Mouse (Mus musculus): ENCODE data around the gene Snx27. TPM values are rescaled to one million over a fixed set of nuclear protein-coding genes. Genes with fewer than 3 reads are reported as not detected.

The Snx27 gene
- polyA plus RNA-seq, 1 experiment from 2014 or later, result 38.7 TPM

DNA sequence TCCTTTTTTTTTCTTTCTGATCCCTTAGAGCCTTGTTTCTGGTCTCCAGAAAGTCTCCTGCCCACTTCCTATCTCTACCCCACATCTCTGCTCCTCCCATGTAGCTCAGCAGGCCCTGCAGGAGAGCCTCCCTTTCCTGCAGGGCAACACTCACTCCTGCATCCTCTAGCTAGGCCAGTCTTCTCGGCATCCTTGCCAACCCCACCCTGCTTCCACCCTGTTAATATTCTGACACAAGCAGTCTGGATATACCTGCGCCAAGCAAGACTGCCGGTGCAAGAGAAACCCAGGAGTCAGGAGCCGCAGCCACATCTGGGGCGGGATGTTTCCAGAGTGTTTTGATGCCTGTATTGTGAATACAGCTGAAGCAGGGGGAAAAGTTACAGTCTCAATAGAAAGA, 29.3 kb upstream of the Snx27 start:
- Histone ChIP-seq H3K4me3 (ENCODE audit: low read length) (no peak overlapping the region), H3K9ac (ENCODE audit: low read depth, low read length) (no peak overlapping the region), H3K9me3 (ENCODE audit: control insufficient read depth, low read length) (no peaks in the 10 kb centered on the region), H3K4me1 (ENCODE audit: control insufficient read depth, insufficient read depth, low read length) (no peaks in the 10 kb centered on the region), H3K27me3 (ENCODE audit: control insufficient read depth, insufficient read depth, low read length) (no peaks in the 10 kb centered on the region), H3K36me3 (ENCODE audit: control insufficient read depth, insufficient read depth, low read length) (no peaks in the 10 kb centered on the region), H3K27ac (ENCODE audit: low read depth, low read length) (no peak overlapping the region), H3K4me2 (replicated peaks; ENCODE audit: low read depth, low read length) (no peak overlapping the region)
- 77% methylated on average over 5 of the region's 5 CpGs for WGBS
- no peak for ATAC-seq (ENCODE audit: low FRiP score, low TSS enrichment)

DNA sequence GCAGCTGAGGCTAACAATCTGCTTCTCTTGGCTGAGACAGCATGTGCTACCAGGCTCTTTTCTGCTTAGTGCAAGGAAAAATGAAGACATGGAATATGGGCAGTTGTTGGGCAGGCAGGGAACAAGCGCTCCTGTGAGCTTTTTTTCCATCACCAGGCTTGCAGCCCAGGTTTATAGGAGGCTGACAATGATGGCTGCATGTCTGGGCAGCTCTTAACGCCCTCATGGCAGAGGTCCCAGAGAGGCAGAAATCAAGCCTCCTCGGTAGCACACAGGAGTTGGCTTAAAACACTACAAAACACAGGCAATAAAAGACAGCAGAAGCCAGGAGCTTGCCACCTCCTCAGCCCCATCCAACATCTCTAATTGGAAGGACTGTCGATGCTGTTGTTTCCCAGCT, 28.8 kb upstream of the Snx27 start:
- no peak overlapping the region for H3K4me2 ChIP-seq (replicated peaks; ENCODE audit: low read depth, low read length)
- H3K36me3 ChIP-seq (ENCODE audit: control insufficient read depth, insufficient read depth, low read length), result no peaks in the 10 kb centered on the region
- no peak overlapping the region for H3K4me3 ChIP-seq (ENCODE audit: low read length)
- no peak overlapping the region for H3K9ac ChIP-seq (ENCODE audit: low read depth, low read length)
- H3K4me1 ChIP-seq (ENCODE audit: control insufficient read depth, insufficient read depth, low read length), result no peaks in the 10 kb centered on the region
- no peak overlapping the region for H3K27ac ChIP-seq (ENCODE audit: low read depth, low read length)
- no peaks in the 10 kb centered on the region for H3K27me3 ChIP-seq (ENCODE audit: control insufficient read depth, insufficient read depth, low read length)
- no peak for ATAC-seq (ENCODE audit: low FRiP score, low TSS enrichment)
- H3K9me3 ChIP-seq (ENCODE audit: control insufficient read depth, low read length), result no peaks in the 10 kb centered on the region
- WGBS, result 38% methylated on average over 4 of the region's 4 CpGs

DNA sequence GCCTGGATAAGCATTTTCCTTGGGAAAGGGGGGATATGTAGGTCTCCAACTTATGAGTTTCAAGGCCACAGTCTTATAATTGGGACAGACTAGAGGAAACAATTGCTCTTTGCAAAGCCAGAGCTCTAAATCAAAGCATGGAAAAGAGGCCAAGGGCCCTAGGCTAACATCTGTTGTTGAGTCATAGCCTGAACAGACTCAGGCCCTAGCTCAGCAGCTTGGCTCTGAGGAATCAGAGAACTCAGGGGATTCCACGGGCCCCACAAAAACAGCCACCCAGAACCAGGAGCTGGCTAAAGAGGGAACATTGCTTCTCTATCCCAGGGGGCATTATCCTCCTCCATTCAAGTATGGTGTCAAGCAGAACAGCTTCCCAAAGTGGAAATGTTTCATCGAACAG, 28.1 kb upstream of the Snx27 start:
- H3K4me2 ChIP-seq (replicated peaks; ENCODE audit: low read depth, low read length), result no peak overlapping the region
- no peaks in the 10 kb centered on the region for H3K36me3 ChIP-seq (ENCODE audit: control insufficient read depth, insufficient read depth, low read length)
- no peak for ATAC-seq (ENCODE audit: low FRiP score, low TSS enrichment)
- no peaks in the 10 kb centered on the region for H3K27me3 ChIP-seq (ENCODE audit: control insufficient read depth, insufficient read depth, low read length)
- no peak overlapping the region for H3K27ac ChIP-seq (ENCODE audit: low read depth, low read length)
- no peak overlapping the region for H3K4me3 ChIP-seq (ENCODE audit: low read length)
- WGBS, result 78% methylated on average over 2 of the region's 2 CpGs
- H3K4me1 ChIP-seq (ENCODE audit: control insufficient read depth, insufficient read depth, low read length), result no peaks in the 10 kb centered on the region
- no peak overlapping the region for H3K9ac ChIP-seq (ENCODE audit: low read depth, low read length)
- H3K9me3 ChIP-seq (ENCODE audit: control insufficient read depth, low read length), result no peaks in the 10 kb centered on the region

DNA sequence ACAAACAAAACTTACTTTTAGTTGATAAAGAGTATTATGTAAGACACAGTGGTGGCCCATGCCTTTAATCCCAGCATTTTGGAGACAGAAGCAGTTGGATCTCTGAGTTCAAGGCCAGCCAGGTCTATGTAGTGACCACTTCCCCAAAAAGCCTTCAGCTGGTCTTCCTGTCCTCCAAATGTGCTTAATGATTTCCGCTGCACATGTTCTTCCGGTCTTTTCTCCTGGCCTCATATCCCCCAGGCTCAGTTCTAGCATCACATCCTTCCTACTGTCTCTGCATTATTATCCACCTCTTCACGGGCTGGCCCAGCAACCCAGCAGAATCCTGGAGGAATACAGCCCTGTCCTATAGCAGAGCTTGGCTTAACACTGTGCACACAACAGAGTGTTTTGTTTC, 27.1 kb upstream of the Snx27 start:
- 87% methylated on average over 3 of the region's 3 CpGs for WGBS
- Histone ChIP-seq H3K4me3 (ENCODE audit: low read length) (no peak overlapping the region), H3K9me3 (ENCODE audit: control insufficient read depth, low read length) (no peaks in the 10 kb centered on the region), H3K27ac (ENCODE audit: low read depth, low read length) (no peak overlapping the region), H3K4me1 (ENCODE audit: control insufficient read depth, insufficient read depth, low read length) (no peaks in the 10 kb centered on the region), H3K36me3 (ENCODE audit: control insufficient read depth, insufficient read depth, low read length) (no peaks in the 10 kb centered on the region), H3K9ac (ENCODE audit: low read depth, low read length) (no peak overlapping the region), H3K4me2 (replicated peaks; ENCODE audit: low read depth, low read length) (no peak overlapping the region), H3K27me3 (ENCODE audit: control insufficient read depth, insufficient read depth, low read length) (no peaks in the 10 kb centered on the region)
- no peak for ATAC-seq (ENCODE audit: low FRiP score, low TSS enrichment)

DNA sequence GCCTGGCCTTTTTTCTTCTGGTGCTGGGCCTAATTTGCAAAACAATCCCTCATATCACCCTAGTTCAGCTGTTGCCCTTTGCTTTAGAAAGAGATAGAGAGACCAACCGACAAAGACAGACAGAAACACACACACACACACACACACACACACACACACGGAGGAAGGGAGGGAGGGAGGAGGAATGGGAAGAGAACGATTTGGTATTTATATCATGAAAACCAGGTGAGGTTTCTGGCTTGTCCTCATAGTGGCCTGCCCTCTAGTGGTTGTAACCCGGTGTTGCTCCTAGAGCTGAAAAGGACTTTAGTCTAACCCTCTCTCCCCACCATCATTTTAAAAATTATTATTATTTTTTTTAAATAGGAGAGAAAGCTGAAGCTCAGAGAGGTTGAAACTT, 19.4 kb upstream of the Snx27 start:
- no peak for ATAC-seq (ENCODE audit: low FRiP score, low TSS enrichment)
- Histone ChIP-seq H3K9me3 (ENCODE audit: control insufficient read depth, low read length) (no peaks in the 10 kb centered on the region), H3K27ac (ENCODE audit: low read depth, low read length) (no peak overlapping the region), H3K9ac (ENCODE audit: low read depth, low read length) (no peak overlapping the region), H3K27me3 (ENCODE audit: control insufficient read depth, insufficient read depth, low read length) (no peaks in the 10 kb centered on the region), H3K36me3 (ENCODE audit: control insufficient read depth, insufficient read depth, low read length) (no peaks in the 10 kb centered on the region), H3K4me2 (replicated peaks; ENCODE audit: low read depth, low read length) (no peak overlapping the region), H3K4me3 (ENCODE audit: low read length) (no peak overlapping the region), H3K4me1 (ENCODE audit: control insufficient read depth, insufficient read depth, low read length) (no peaks in the 10 kb centered on the region)
- WGBS, result 3% methylated on average over 3 of the region's 4 CpGs

DNA sequence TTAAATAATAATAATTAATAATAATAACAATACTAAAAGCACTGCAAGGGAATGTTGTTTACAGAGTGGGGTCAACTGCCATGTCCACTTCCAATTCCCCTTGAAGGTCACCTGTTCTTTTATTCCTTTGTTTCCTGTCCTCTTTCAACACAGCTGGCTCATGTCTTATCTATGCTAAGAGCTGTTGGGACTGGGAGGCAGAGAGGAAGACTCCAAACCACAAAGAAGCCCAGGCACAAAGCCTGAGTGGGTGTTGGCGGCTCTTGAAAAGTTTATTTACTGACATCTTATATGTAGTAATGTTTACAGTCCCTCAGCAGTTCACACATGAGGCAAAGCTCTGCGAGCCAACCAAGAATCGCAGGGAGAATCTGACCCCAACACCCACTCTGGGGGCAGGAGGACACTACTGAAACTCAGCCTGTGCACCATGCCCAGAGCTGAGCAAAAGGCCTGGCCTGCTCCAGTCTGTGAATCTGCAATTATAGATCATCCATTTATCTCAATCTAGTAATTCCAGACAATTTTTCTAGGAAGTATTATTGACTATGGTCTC, 14.8 kb upstream of the Snx27 start:
- H3K4me3 ChIP-seq (ENCODE audit: low read length), result no peak overlapping the region
- H3K27ac ChIP-seq (ENCODE audit: low read depth, low read length), result no peak overlapping the region
- H3K9me3 ChIP-seq (ENCODE audit: control insufficient read depth, low read length), result no peaks in the 10 kb centered on the region; the same call in 1 of the 2 replicates
- no peaks in the 10 kb centered on the region for H3K27me3 ChIP-seq (ENCODE audit: control insufficient read depth, insufficient read depth, low read length)
- H3K4me1 ChIP-seq (ENCODE audit: control insufficient read depth, insufficient read depth, low read length), result no peaks in the 10 kb centered on the region
- no peaks in the 10 kb centered on the region for H3K36me3 ChIP-seq (ENCODE audit: control insufficient read depth, insufficient read depth, low read length)
- no peak for ATAC-seq (ENCODE audit: low FRiP score, low TSS enrichment)
- H3K9ac ChIP-seq (ENCODE audit: low read depth, low read length), result no peak overlapping the region
- 60% methylated on average over 3 of the region's 3 CpGs for WGBS
- H3K4me2 ChIP-seq (replicated peaks; ENCODE audit: low read depth, low read length), result no peak overlapping the region

DNA sequence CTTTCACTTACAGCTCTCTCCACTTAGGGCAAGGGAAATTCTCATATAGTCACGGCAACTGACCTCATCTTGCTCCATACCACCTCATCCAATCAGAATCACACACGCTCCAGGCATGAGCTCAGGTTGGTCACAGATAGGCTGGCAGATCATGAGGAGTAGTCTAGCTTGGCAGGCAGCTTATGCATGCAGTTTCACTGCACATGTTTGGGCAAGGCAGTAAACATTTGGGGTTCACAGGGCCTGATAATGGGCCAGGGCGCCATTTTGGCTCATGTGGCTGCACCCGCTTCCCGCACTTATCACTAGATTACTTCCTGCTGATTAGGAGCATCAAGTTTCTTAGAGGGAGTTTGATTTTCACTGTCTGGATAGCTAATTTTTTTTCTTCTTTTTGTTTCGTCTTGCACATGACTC, 13.4 kb upstream of the Snx27 start:
- ATAC-seq (ENCODE audit: low FRiP score, low TSS enrichment), result no peak
- Histone ChIP-seq H3K9me3 (ENCODE audit: control insufficient read depth, low read length) (no peaks in the 10 kb centered on the region; the same call in 1 of the 2 replicates), H3K27ac (ENCODE audit: low read depth, low read length) (no peak overlapping the region), H3K4me2 (replicated peaks; ENCODE audit: low read depth, low read length) (no peak overlapping the region), H3K36me3 (ENCODE audit: control insufficient read depth, insufficient read depth, low read length) (no peaks in the 10 kb centered on the region), H3K9ac (ENCODE audit: low read depth, low read length) (no peak overlapping the region), H3K4me3 (ENCODE audit: low read length) (no peak overlapping the region), H3K27me3 (ENCODE audit: control insufficient read depth, insufficient read depth, low read length) (no peaks in the 10 kb centered on the region), H3K4me1 (ENCODE audit: control insufficient read depth, insufficient read depth, low read length) (no peaks in the 10 kb centered on the region)
- WGBS, result 88% methylated on average over 6 of the region's 6 CpGs

DNA sequence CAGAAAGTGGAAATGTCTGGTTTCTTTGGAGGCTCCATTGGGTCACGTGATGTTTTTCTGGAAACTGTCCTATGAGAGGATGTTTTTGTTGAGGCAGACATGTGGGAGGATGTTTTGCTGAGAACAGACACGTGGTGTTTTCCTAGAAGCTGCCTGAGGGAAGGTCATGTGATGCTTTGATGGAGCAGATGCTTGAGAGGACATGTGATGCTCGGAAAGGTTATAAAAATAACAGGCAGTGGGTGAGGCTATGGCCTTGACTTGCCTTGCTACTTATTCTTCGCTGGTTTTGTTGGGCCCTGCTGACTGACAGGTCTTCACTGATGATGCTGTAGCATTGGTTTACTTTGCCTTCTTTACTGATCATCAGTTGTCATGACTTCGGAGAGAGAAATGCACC, 8.6 kb upstream of the Snx27 start:
- Histone ChIP-seq H3K4me1 (ENCODE audit: control insufficient read depth, insufficient read depth, low read length) (no peaks in the 10 kb centered on the region), H3K27ac (ENCODE audit: low read depth, low read length) (no peak overlapping the region), H3K4me2 (replicated peaks; ENCODE audit: low read depth, low read length) (no peak overlapping the region), H3K27me3 (ENCODE audit: control insufficient read depth, insufficient read depth, low read length) (no peaks in the 10 kb centered on the region), H3K4me3 (ENCODE audit: low read length) (no peak overlapping the region), H3K36me3 (ENCODE audit: control insufficient read depth, insufficient read depth, low read length) (no peaks in the 10 kb centered on the region), H3K9me3 (ENCODE audit: control insufficient read depth, low read length) (no peaks in the 10 kb centered on the region; the same call in 1 of the 2 replicates), H3K9ac (ENCODE audit: low read depth, low read length) (no peak overlapping the region)
- ATAC-seq (ENCODE audit: low FRiP score, low TSS enrichment), result no peak
- 76% methylated on average over 5 of the region's 5 CpGs for WGBS

DNA sequence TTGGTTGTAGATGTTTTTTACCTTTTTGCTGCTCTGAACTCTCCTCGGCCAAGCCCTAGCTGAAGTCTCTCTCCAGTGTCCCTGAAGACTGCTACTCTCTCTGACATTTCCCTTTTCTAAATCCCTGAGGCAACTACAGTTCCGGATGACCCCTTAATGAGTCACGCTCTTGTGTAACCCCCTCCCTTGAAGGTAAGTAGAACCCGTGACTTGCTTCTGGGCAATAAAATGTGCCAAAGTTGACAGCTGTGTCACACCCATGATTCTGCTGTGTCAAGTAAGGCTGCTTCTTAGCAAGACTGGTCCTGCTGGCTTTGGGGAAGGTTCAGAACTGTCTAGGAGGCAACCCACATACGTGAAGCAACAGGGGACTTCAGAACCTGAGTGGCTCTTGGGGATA, 5.4 kb upstream of the Snx27 start:
- no peak overlapping the region for H3K27ac ChIP-seq (ENCODE audit: low read depth, low read length)
- H3K9ac ChIP-seq (ENCODE audit: low read depth, low read length), result no peak overlapping the region
- 39% methylated on average over 5 of the region's 5 CpGs for WGBS
- no peaks in the 10 kb centered on the region for H3K36me3 ChIP-seq (ENCODE audit: control insufficient read depth, insufficient read depth, low read length)
- no peak overlapping the region for H3K4me2 ChIP-seq (replicated peaks; ENCODE audit: low read depth, low read length)
- no peak overlapping the region for H3K4me3 ChIP-seq (ENCODE audit: low read length)
- no peaks in the 10 kb centered on the region; the same call in 1 of the 2 replicates for H3K9me3 ChIP-seq (ENCODE audit: control insufficient read depth, low read length)
- no peaks in the 10 kb centered on the region for H3K4me1 ChIP-seq (ENCODE audit: control insufficient read depth, insufficient read depth, low read length)
- no peak for ATAC-seq (ENCODE audit: low FRiP score, low TSS enrichment)
- no peaks in the 10 kb centered on the region for H3K27me3 ChIP-seq (ENCODE audit: control insufficient read depth, insufficient read depth, low read length)
